Mouse (Mus musculus): ENCODE measurements at regions not wholly inside any gene's neighbourhood (a gene's known extent, or its start where the extent isn't known, plus 50 kb on each side); places are given as distances from the start of the nearest gene placed in this dataset.

- TF ChIP-seq CTCF (IDR thresholded peaks at IDR 0.05; ENCODE audit: borderline replicate concordance, insufficient read depth, low read depth, low read length) (no peak), POLR2A (IDR thresholded peaks at IDR 0.05; ENCODE audit: borderline replicate concordance, insufficient read depth, low read length) (no peak)
Observed at GRCm38 (mm10) chr15:23560136-23560535, 1011.3 kb downstream of the Cdh18 start.

Measured in cerebellum, adult 2 months (tissue).